Mouse (Mus musculus): ENCODE measurements at regions not wholly inside any gene's neighbourhood (a gene's known extent, or its start where the extent isn't known, plus 50 kb on each side); places are given as distances from the start of the nearest gene placed in this dataset.

- DNase-seq, result peak; percentile 84
Measured at GRCm38 (mm10) chr16:49278478-49278877, 221.2 kb downstream of the Myh15 start.

- DNase-seq, result peak; percentile 16
Measured at GRCm38 (mm10) chr16:49288096-49288714, 230.9 kb downstream of the Myh15 start.

GRCm38 (mm10) chr16:49289200-49290079 is 232.2 kb downstream of the Myh15 start:
- peak; percentile 36 for DNase-seq

- DNase-seq, result no peak
Measured at GRCm38 (mm10) chr16:49303612-49304307, 246.5 kb downstream of the Myh15 start.

- DNase-seq, result no peak
Measured at GRCm38 (mm10) chr16:49304354-49304753, 247.1 kb downstream of the Myh15 start.

GRCm38 (mm10) chr16:49317061-49317460 is 259.8 kb downstream of the Myh15 start:
- DNase-seq, result peak; percentile 20

GRCm38 (mm10) chr16:49319047-49319678 is 261.9 kb downstream of the Myh15 start:
- DNase-seq, result no peak

- no peak for DNase-seq
Measured at GRCm38 (mm10) chr16:49319774-49320173, 262.5 kb downstream of the Myh15 start.

GRCm38 (mm10) chr16:49321951-49322350 is 264.7 kb downstream of the Myh15 start:
- DNase-seq, result no peak

- DNase-seq, result no peak
Measured at GRCm38 (mm10) chr16:49330725-49331386, 273.6 kb downstream of the Myh15 start.

GRCm38 (mm10) chr16:49332107-49332722 is 274.9 kb downstream of the Myh15 start:
- DNase-seq, result peak; percentile 31

- peak; percentile 1 for DNase-seq
Measured at GRCm38 (mm10) chr16:49335916-49336315, 278.6 kb downstream of the Myh15 start.

GRCm38 (mm10) chr16:49337948-49338347 is 280.7 kb downstream of the Myh15 start:
- no peak for DNase-seq

- no peak for DNase-seq
Measured at GRCm38 (mm10) chr16:49358404-49358803, 301.1 kb downstream of the Myh15 start.

GRCm38 (mm10) chr16:49361731-49362130 is 304.4 kb downstream of the Myh15 start:
- DNase-seq, result no peak

GRCm38 (mm10) chr16:49369450-49369849 is 312.2 kb downstream of the Myh15 start:
- peak; percentile 7 for DNase-seq

GRCm38 (mm10) chr16:49375108-49375507 is 317.8 kb downstream of the Myh15 start:
- DNase-seq, result no peak

GRCm38 (mm10) chr16:49378917-49379473 is 320.0 kb upstream of the Ift57 start:
- DNase-seq, result no peak

GRCm38 (mm10) chr16:49388135-49388534 is 310.9 kb upstream of the Ift57 start:
- DNase-seq, result no peak

- DNase-seq, result no peak
Measured at GRCm38 (mm10) chr16:49407956-49408795, 290.9 kb upstream of the Ift57 start.

Data from adrenal gland, postnatal 10 days (tissue).